Mouse (Mus musculus) CH12.LX (cell line): ENCODE data around the gene 5730522E02Rik. TPM values are rescaled to one million over a fixed set of nuclear protein-coding genes. Genes with fewer than 3 reads are reported as not detected.

Experiments
- DNase-seq: peaks from one replicate; pipeline ENCODE4 v3.0.0-alpha.2; 2013; ENCODE audit errors: extremely low read depth
- H3K27ac ChIP-seq: 2 replicates; pipeline ENCODE4 v1.5.1; 2012; ENCODE audit warnings: low read depth, mild to moderate bottlenecking, control low read depth, moderate library complexity; ENCODE audit not compliant: insufficient read depth
- H3K27me3 ChIP-seq: replicated peaks from 2 replicates; pipeline ENCODE3; 2012; ENCODE audit warnings: inconsistent platforms
- H3K36me3 ChIP-seq, 2 experiments: replicated peaks in 1 of 2; 2 replicates each; pipeline versions ENCODE3 to v1.6.1; 2012; ENCODE audit warnings: inconsistent platforms in 1 of 2, low read length in 1 of 2, mild to moderate bottlenecking in 1 of 2, mixed read lengths in 1 of 2, moderate library complexity in 1 of 2; ENCODE audit not compliant: control insufficient read depth in 1 of 2, insufficient read depth in 1 of 2
- H3K4me1 ChIP-seq, 2 experiments: 2 replicates each; pipeline ENCODE4 v1.6.1; 2012; ENCODE audit warnings: inconsistent platforms in 1 of 2, moderate library complexity in 1 of 2; ENCODE audit not compliant: insufficient read depth in 2 of 2, control insufficient read depth in 1 of 2
- H3K4me2 ChIP-seq: 2 replicates; pipeline ENCODE4 v1.6.1; 2012; ENCODE audit warnings: low read depth, mild to moderate bottlenecking, control low read depth; ENCODE audit not compliant: poor library complexity, insufficient read depth, severe bottlenecking
- H3K4me3 ChIP-seq, 3 experiments: fragments of 150-350 bp in 1 of 3; sonication (generic) in 1 of 3; replicated peaks in 1 of 3; 2 replicates each; pipeline versions ENCODE3 to v1.5.1; 2011 to 2012; ENCODE audit warnings: low read depth in 2 of 3, low read length in 2 of 3, mild to moderate bottlenecking in 2 of 3, moderate library complexity in 2 of 3, control low read depth in 1 of 3, improper control_type of control experiment in 1 of 3, inconsistent platforms in 1 of 3, mixed read lengths in 1 of 3; ENCODE audit not compliant: poor library complexity in 1 of 3
- H3K79me2 ChIP-seq: replicated peaks from 2 replicates; pipeline ENCODE4 v1.6.1; 2012; ENCODE audit warnings: mild to moderate bottlenecking, moderate library complexity; ENCODE audit not compliant: control insufficient read depth, poor library complexity, insufficient read depth, severe bottlenecking; ENCODE audit errors: extremely low read depth
- H3K9ac ChIP-seq: 2 replicates; pipeline ENCODE4 v1.6.1; 2012; ENCODE audit warnings: low read depth, mild to moderate bottlenecking, control low read depth, moderate library complexity; ENCODE audit not compliant: insufficient read depth
- H3K9me3 ChIP-seq: replicated peaks from 2 replicates; pipeline ENCODE3; 2012; ENCODE audit warnings: low read length, inconsistent platforms, mixed read lengths
- ELF1 ChIP-seq: IDR thresholded peaks from 2 replicates; pipeline ENCODE4 v1.6.1; 2014; ENCODE audit warnings: low read depth, mild to moderate bottlenecking, inconsistent platforms, low read length, improper control_type of control experiment
- HCFC1 ChIP-seq: IDR thresholded peaks from 2 replicates; pipeline ENCODE4 v1.6.1; 2012; ENCODE audit warnings: low read depth, mild to moderate bottlenecking, inconsistent platforms, low read length, improper control_type of control experiment
- KAT2A ChIP-seq: IDR thresholded peaks from 2 replicates; pipeline ENCODE4 v1.6.1; 2012; ENCODE audit warnings: low read length, improper control_type of control experiment, inconsistent platforms; ENCODE audit not compliant: insufficient replicate concordance
- MAX ChIP-seq: IDR thresholded peaks from 2 replicates; pipeline ENCODE4 v1.6.1; 2011; ENCODE audit warnings: low read length, improper control_type of control experiment
- MXI1 ChIP-seq: IDR thresholded peaks from 2 replicates; pipeline ENCODE4 v1.6.1; 2011; ENCODE audit warnings: mild to moderate bottlenecking, low read depth, low read length, improper control_type of control experiment
- MYC ChIP-seq: IDR thresholded peaks from 2 replicates; pipeline ENCODE4 v1.6.1; 2011; ENCODE audit warnings: low read depth, mild to moderate bottlenecking, improper control_type of control experiment, low read length
- POLR2A ChIP-seq: IDR thresholded peaks from 2 replicates; pipeline ENCODE4 v1.6.1; 2011; ENCODE audit warnings: low read depth, mild to moderate bottlenecking, improper control_type of control experiment, low read length
- SIN3A ChIP-seq: IDR thresholded peaks from 2 replicates; pipeline ENCODE4 v1.6.1; 2012; ENCODE audit warnings: low read length, improper control_type of control experiment, inconsistent platforms
- TBP ChIP-seq: conservative IDR thresholded peaks from 2 replicates; pipeline ENCODE4 v1.6.1; 2011; ENCODE audit warnings: low read depth, low read length, improper control_type of control experiment
- TCF12 ChIP-seq: IDR thresholded peaks from 2 replicates; pipeline ENCODE4 v1.6.1; 2014; ENCODE audit warnings: low read depth, mild to moderate bottlenecking, inconsistent platforms, low read length, improper control_type of control experiment
- UBTF ChIP-seq: IDR thresholded peaks from 2 replicates; pipeline ENCODE4 v1.6.1; 2012; ENCODE audit warnings: low read depth, mild to moderate bottlenecking, inconsistent platforms, low read length, improper control_type of control experiment, moderate library complexity
- USF1 ChIP-seq: IDR thresholded peaks from 2 replicates; pipeline ENCODE4 v1.6.1; 2014; ENCODE audit warnings: low read depth, mild to moderate bottlenecking, inconsistent platforms, low read length, improper control_type of control experiment
- USF2 ChIP-seq: conservative IDR thresholded peaks from 2 replicates; pipeline ENCODE4 v1.6.1; 2011; ENCODE audit warnings: low read depth, low read length, improper control_type of control experiment
- ZC3H11A ChIP-seq: IDR thresholded peaks from 2 replicates; pipeline ENCODE4 v1.6.1; 2012; ENCODE audit warnings: low read depth, mild to moderate bottlenecking, inconsistent platforms, low read length, improper control_type of control experiment
- ZMIZ1 ChIP-seq: IDR thresholded peaks from 2 replicates; pipeline ENCODE4 v1.6.1; 2012; ENCODE audit warnings: low read depth, mild to moderate bottlenecking, inconsistent platforms, low read length, improper control_type of control experiment
- dilution Hi-C: fragments of 300-500 bp; cut with MboI; formaldehyde crosslinking; loops from 2 replicates; pipeline ENCODE4 v1.14.3; 2020; ENCODE audit warnings: low sequenced_read_pairs; ENCODE audit not compliant: extremely low pct_unique_long_range_greater_than_20kb, extremely low pct_ligation_motif_present
- in situ Hi-C: fragments of 300-500 bp; cut with MboI; formaldehyde crosslinking; loops from 3 replicates; pipeline ENCODE4 v1.14.3; 2019; ENCODE audit warnings: low sequenced_read_pairs, low pct_ligation_motif_present, low pct_unique_long_range_greater_than_20kb, mixed read lengths
- polyA plus RNA-seq: library from polyadenylated mRNA; unstranded; fragments of >175 nt; gene quantifications from 2 replicates; pipeline ENCODE4 v1.2.1, GENCODE M21; 2012; ENCODE audit warnings: low read depth; ENCODE audit not compliant: insufficient read length
- total RNA-seq, 2 experiments: library from RNA; depleted of rRNA; stranded (reverse); fragments of 300-350 nt in 1 of 2; fragments of >200 nt in 1 of 2; gene quantifications; 2 replicates each; pipeline ENCODE4 v1.2.3; 2012 to 2014

5730522E02Rik gene
- total and polyA plus RNA-seq, 3 experiments: not detected

DNA sequence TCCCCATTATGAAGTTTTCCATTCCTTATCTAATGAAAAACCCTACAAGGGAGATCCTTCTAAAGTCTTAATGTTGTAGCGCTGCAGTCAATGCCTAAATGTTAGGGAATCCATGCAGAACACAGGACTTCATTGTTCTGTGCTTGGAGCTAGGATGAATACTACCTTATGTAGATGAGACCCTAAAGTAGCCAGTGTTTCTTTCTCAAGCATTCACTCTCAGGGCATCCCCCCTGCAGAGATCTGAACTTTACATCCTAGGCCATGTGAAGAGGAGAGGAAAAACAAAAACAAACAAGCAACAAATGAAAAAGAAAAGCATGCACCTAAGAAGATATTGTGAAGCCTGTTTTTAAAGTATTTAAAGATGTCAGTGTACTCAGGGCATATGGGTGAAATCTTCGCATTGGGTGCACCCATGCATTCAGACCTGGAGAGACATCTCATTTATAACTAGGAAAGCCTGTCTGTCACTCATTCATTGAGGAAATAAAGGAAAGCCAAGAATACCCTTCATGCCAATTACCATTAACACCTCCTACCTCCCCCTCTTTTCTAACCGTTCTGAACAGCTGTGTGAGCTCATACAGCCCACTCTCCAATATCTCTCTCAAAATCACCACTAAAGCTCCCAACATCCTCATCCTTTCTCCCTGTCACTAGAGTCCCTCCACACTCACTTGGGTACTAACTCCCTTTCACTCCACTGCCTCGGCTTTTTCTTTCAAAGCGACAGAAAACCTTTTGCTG lies 442.8 kb downstream of the 5730522E02Rik start:
- Histone ChIP-seq H3K4me1 (no peaks in the 10 kb centered on the region), H3K4me2 (no peak overlapping the region), H3K4me3 (no peak overlapping the region), H3K79me2 (no peaks in the 10 kb centered on the region)
- in situ Hi-C loops (no loop called here), dilution Hi-C loops (no loop called here)
- TF ChIP-seq MAX (no peak), TCF12 (no peak), MYC (no peak), POLR2A (no peak)
- TF ChIP-seq, all 38 proteins: peak for 0
- H3K27me3 ChIP-seq: no peaks in the 10 kb centered on the region
- H3K9ac ChIP-seq: no peak overlapping the region
- no peak for DNase-seq
- no peak overlapping the region for H3K27ac ChIP-seq
- no peaks in the 10 kb centered on the region for H3K9me3 ChIP-seq
- H3K36me3 ChIP-seq: no peaks in the 10 kb centered on the region

DNA sequence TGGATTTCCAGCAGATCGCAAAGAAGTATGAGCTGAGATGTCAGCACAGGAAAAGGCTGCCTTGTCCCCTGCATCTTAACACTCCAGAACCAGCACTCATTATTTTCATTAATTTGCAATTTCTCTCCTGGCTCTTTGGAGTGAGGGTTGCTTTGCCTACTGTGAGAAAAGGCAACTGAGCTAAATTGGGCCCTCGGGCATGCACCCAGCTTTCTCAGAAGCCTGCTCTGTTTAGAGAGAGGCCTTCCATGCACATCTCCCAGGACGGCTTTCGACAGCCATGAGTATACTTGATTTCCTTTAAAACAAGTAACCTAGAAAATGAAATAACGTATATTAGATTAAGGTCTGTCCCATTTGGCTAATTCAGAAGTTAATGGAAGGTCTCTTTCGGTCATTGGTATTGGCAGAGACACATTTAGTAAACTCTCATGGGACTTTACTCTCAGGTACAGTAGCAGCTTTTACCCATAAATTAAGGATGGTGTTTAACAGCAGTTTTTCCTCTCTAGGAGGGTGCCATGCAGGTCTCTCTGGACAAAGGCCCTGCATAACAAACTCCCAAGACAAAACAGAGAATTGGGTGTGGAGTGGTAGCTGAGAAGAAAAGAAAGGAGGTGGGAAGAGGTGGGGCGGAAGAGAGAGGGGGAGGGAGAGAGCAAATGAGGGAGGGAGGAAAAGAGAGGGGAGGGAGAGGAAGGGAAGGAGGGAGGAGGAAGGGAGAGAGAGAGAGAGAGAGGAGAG lies 457.2 kb downstream of the 5730522E02Rik start:
- in situ Hi-C loops: no loop called here
- no peak for DNase-seq
- dilution Hi-C loops: no loop called here
- Histone ChIP-seq H3K79me2 (no peaks in the 10 kb centered on the region), H3K27ac (no peak overlapping the region), H3K9ac (no peak overlapping the region), H3K9me3 (no peaks in the 10 kb centered on the region), H3K4me1 (no peaks in the 10 kb centered on the region), H3K4me3 (no peak overlapping the region), H3K27me3 (no peaks in the 10 kb centered on the region), H3K36me3 (no peaks in the 10 kb centered on the region), H3K4me2 (no peak overlapping the region)
- TF ChIP-seq TCF12: no peak
- no peak for TF ChIP-seq ZMIZ1
- TF ChIP-seq USF2: no peak
- no peak for TF ChIP-seq SIN3A

DNA sequence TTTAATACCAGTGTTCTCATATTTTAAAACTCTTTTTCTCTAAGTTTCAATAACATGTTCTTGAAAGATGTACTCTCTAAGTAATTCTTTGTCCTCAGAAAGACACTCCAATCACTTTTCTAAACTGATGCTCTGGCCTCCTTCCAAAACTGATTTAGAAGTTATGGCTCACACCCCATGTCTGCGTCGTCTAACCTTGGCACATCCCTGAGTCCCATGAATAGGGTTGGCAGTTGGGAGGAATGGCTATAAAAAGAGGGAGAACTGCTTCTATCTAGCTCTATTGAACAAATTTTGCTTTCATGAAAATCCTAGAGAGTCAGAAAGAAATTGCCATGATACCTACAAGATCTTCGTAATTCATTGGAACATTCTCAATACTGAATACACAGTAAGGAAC lies 458.1 kb downstream of the 5730522E02Rik start:
- no peak overlapping the region for H3K27ac ChIP-seq
- no peak for DNase-seq
- H3K27me3 ChIP-seq: no peaks in the 10 kb centered on the region
- H3K9me3 ChIP-seq: no peaks in the 10 kb centered on the region
- in situ Hi-C loops: no loop called here
- H3K36me3 ChIP-seq: no peaks in the 10 kb centered on the region
- no peak overlapping the region for H3K9ac ChIP-seq
- H3K4me1 ChIP-seq: no peaks in the 10 kb centered on the region
- TF ChIP-seq KAT2A: no peak
- TF ChIP-seq HCFC1: no peak
- TF ChIP-seq UBTF: no peak
- TF ChIP-seq ELF1: no peak
- TF ChIP-seq ZC3H11A: no peak
- TF ChIP-seq USF1: no peak
- TF ChIP-seq TCF12: no peak
- no peak for TF ChIP-seq TBP
- no peak for TF ChIP-seq MXI1
- TF ChIP-seq, all 38 proteins: peak for 0
- no peak overlapping the region for H3K4me2 ChIP-seq
- H3K79me2 ChIP-seq: no peaks in the 10 kb centered on the region
- dilution Hi-C loops: no loop called here
- no peak overlapping the region for H3K4me3 ChIP-seq
